Mouse (Mus musculus) forebrain, embryonic 13.5 days (tissue): ENCODE data around the gene Castor1. TPM values are rescaled to one million over a fixed set of nuclear protein-coding genes. Genes with fewer than 3 reads are reported as not detected.

ENCODE experiments used
- ATAC-seq: fragments of 200-750 bp; cut with Nextera tagmentation; 2 replicates; pipeline ENCODE4 v1.8.0; 2017
- H3K27ac ChIP-seq: fragments of 300-500 bp; sonication (generic); 2 replicates; pipeline ENCODE4 v1.5.1; 2015; ENCODE audit warnings: inconsistent platforms, mild to moderate bottlenecking, moderate library complexity
- H3K27me3 ChIP-seq: fragments of 300-500 bp; sonication (generic); 2 replicates; pipeline ENCODE4 v1.6.1; 2015; ENCODE audit warnings: mild to moderate bottlenecking, inconsistent platforms
- H3K36me3 ChIP-seq: fragments of 300-500 bp; sonication (generic); 2 replicates; pipeline ENCODE4 v1.6.1; 2015; ENCODE audit warnings: mild to moderate bottlenecking, inconsistent platforms; ENCODE audit not compliant: poor library complexity, severe bottlenecking
- H3K4me1 ChIP-seq: fragments of 300-500 bp; sonication (generic); 2 replicates; pipeline ENCODE4 v1.6.1; 2015; ENCODE audit warnings: inconsistent platforms
- H3K4me2 ChIP-seq: fragments of 300-500 bp; sonication (generic); 2 replicates; pipeline ENCODE4 v1.6.1; 2015; ENCODE audit warnings: inconsistent platforms, mild to moderate bottlenecking, moderate library complexity
- H3K4me3 ChIP-seq: fragments of 300-500 bp; sonication (generic); 2 replicates; pipeline ENCODE4 v1.5.1; 2015; ENCODE audit warnings: mild to moderate bottlenecking, inconsistent platforms
- H3K9ac ChIP-seq: fragments of 300-500 bp; sonication (generic); 2 replicates; pipeline ENCODE4 v1.6.1; 2015; ENCODE audit warnings: mild to moderate bottlenecking, inconsistent platforms
- H3K9me3 ChIP-seq: fragments of 300-500 bp; sonication (generic); replicated peaks from 2 replicates; pipeline ENCODE4 v1.6.1; 2016; ENCODE audit warnings: inconsistent platforms
- WGBS: fragments of 180-500 bp; shearing (Covaris S2); methylation state at CpG from one replicate; pipeline ENCODE4 v1.1.7; 2015; 5-methylcytosine and 5-hydroxymethylcytosine counted together
- polyA plus RNA-seq: library from polyadenylated mRNA; unstranded; fragments of >200 nt; fragmentation: Nextera tagmentation; extraction: Ambion mirVana; gene quantifications from 2 replicates; pipeline ENCODE4 v1.2.1, GENCODE M21; 2015

Castor1 gene
- polyA plus RNA-seq, 1 experiment from 2014 or later = 0.85 TPM

- no peak overlapping the region for H3K27ac ChIP-seq
- ATAC-seq = no peak
- H3K9me3 ChIP-seq = no peaks in the 10 kb centered on the region
- H3K27me3 ChIP-seq = peaks cover 35% of the 10 kb centered on the region
- H3K9ac ChIP-seq = no peak overlapping the region
- H3K4me3 ChIP-seq = no peak overlapping the region
- H3K36me3 ChIP-seq = no peaks in the 10 kb centered on the region
- H3K4me1 ChIP-seq = peaks cover 7% of the 10 kb centered on the region
- 51% methylated on average over 11 of the region's 11 CpGs for WGBS
- H3K4me2 ChIP-seq = no peak overlapping the region
Observed at GRCm38 (mm10) chr11:4271544-4271943, 53.5 kb downstream of the Castor1 start.

Other genes starting within 250 kb of the Castor1 start
- gene 4930556J24Rik, start 241.4 kb upstream of the Castor1 start, polyA plus RNA-seq = 0.20 TPM in 1 of 2 replicates, not detected in the other
- 0.58 and 0.76 TPM in 2 replicates for gene Gal3st1, start 234.6 kb upstream of the Castor1 start, polyA plus RNA-seq
- 0.10 TPM in 1 of 2 replicates, not detected in the other for gene Sec14l4, start 186.8 kb upstream of the Castor1 start, polyA plus RNA-seq
- 0.22 and 0.62 TPM in 2 replicates for gene Sec14l3, start 153.4 kb upstream of the Castor1 start, polyA plus RNA-seq
- gene Mtfp1, start 122.8 kb upstream of the Castor1 start, polyA plus RNA-seq = 7.0 and 7.5 TPM in 2 replicates
- gene Sec14l2, start 94.8 kb upstream of the Castor1 start, polyA plus RNA-seq = 1.5 and 2.3 TPM in 2 replicates
- gene Rnf215, start 83.0 kb upstream of the Castor1 start, polyA plus RNA-seq = 37.5 and 41.0 TPM in 2 replicates
- 5.3 and 7.2 TPM in 2 replicates for gene Ccdc157, start 57.9 kb upstream of the Castor1 start, polyA plus RNA-seq
- gene Sf3a1, start 57.9 kb upstream of the Castor1 start, polyA plus RNA-seq = 61.2 and 66.8 TPM in 2 replicates
- gene Tbc1d10a, start 31.4 kb upstream of the Castor1 start, polyA plus RNA-seq = 23.4 and 23.7 TPM in 2 replicates
- not detected in 2 replicates for gene Osm, start 18.2 kb downstream of the Castor1 start, polyA plus RNA-seq
- gene Lif, start 39.3 kb downstream of the Castor1 start, polyA plus RNA-seq = 0.04 TPM in 1 of 2 replicates, not detected in the other
- 0.10 TPM in 1 of 2 replicates, not detected in the other for gene Hormad2, start 222.9 kb downstream of the Castor1 start, polyA plus RNA-seq